17 mouse cellular contexts compared by ENCODE assay signal in genomic region chr5:133940841-133941240, GRCm38 (mm10).
DNase-seq lines count a peak whose midpoint lies in the region; ATAC-seq lines count a peak whose summit lies in the region.
"Had no signal": no experiment of that assay in that cellular context is flagged by ENCODE, and none has a peak within 500 bp of the region (broad histone marks: within the 10 kb centered on the region; RNA-seq: fewer than 3 reads in every experiment).

No protein-coding gene starts in this region.

- H3K36me3 ChIP-seq in forebrain, embryonic 15.5 days: no peaks in the 10 kb centered on the region
- no peaks in the 10 kb centered on the region for H3K36me3 ChIP-seq in forebrain, embryonic 12.5 days (replicated peaks)
- H3K36me3 ChIP-seq in midbrain, embryonic 16.5 days (ENCODE audit: control insufficient read depth, insufficient read depth, low read length): no peaks in the 10 kb centered on the region
- H3K36me3 ChIP-seq: heart, embryonic 15.5 days; hindbrain, embryonic 15.5 days; liver, embryonic 12.5 days had no signal

- no peaks in the 10 kb centered on the region for H3K27me3 ChIP-seq in forebrain, embryonic 15.5 days
- H3K27me3 ChIP-seq in forebrain, embryonic 12.5 days: no peaks in the 10 kb centered on the region
- no peaks in the 10 kb centered on the region for H3K27me3 ChIP-seq in midbrain, embryonic 16.5 days (ENCODE audit: control insufficient read depth, insufficient read depth, low read depth, low read length)
- H3K27me3 ChIP-seq: heart, embryonic 15.5 days; hindbrain, embryonic 15.5 days; liver, embryonic 12.5 days had no signal

- H3K9me3 ChIP-seq in forebrain, embryonic 15.5 days: no peaks in the 10 kb centered on the region
- H3K9me3 ChIP-seq in forebrain, embryonic 12.5 days: no peaks in the 10 kb centered on the region
- no peaks in the 10 kb centered on the region for H3K9me3 ChIP-seq in midbrain, embryonic 16.5 days (replicated peaks; ENCODE audit: control insufficient read depth, low read length, poor library complexity, severe bottlenecking)
- H3K9me3 ChIP-seq: heart, embryonic 15.5 days; hindbrain, embryonic 15.5 days; liver, embryonic 12.5 days had no signal

- 44% methylated on average over 3 of the region's 3 CpGs for WGBS in forebrain, embryonic 15.5 days
- 77% methylated on average over 3 of the region's 3 CpGs for WGBS in forebrain, embryonic 12.5 days
- 84% methylated on average over 3 of the region's 3 CpGs for WGBS in midbrain, embryonic 16.5 days

- H3K27ac ChIP-seq in forebrain, embryonic 15.5 days (replicated peaks): peak overlapping the region; percentile 78
- H3K27ac ChIP-seq in forebrain, embryonic 12.5 days: no peak overlapping the region
- no peak overlapping the region for H3K27ac ChIP-seq in midbrain, embryonic 16.5 days (ENCODE audit: low read length)
- H3K27ac ChIP-seq: heart, embryonic 15.5 days; hindbrain, embryonic 15.5 days; liver, embryonic 12.5 days had no signal

- DNase-seq in brain, embryonic 18.5 days (ENCODE audit: low read depth, low spot score): peak; percentile 72
- DNase-seq in cerebellum, postnatal 25 days: peak; percentile 79 to 86
- peak; percentile 19 for DNase-seq in right cerebral cortex, adult 18-20 months
- DNase-seq in kidney, postnatal 10 days: no peak
- no peak for DNase-seq in testis, postnatal 14 days (ENCODE audit: low spot score)
- DNase-seq: embryo, embryonic 11 days; gastrocnemius, postnatal 25 days; kidney, adult 9 months; thymus, adult 2 months had no signal

- no peak overlapping the region for H3K4me2 ChIP-seq in forebrain, embryonic 15.5 days (replicated peaks)
- no peak overlapping the region for H3K4me2 ChIP-seq in forebrain, embryonic 12.5 days
- H3K4me2 ChIP-seq in midbrain, embryonic 16.5 days (ENCODE audit: low read length): no peak overlapping the region
- H3K4me2 ChIP-seq: heart, embryonic 15.5 days; hindbrain, embryonic 15.5 days; liver, embryonic 12.5 days had no signal

- no peak overlapping the region for H3K4me3 ChIP-seq in forebrain, embryonic 15.5 days
- H3K4me3 ChIP-seq in forebrain, embryonic 12.5 days (replicated peaks): no peak overlapping the region
- H3K4me3 ChIP-seq in midbrain, embryonic 16.5 days (ENCODE audit: low read depth, low read length): no peak overlapping the region
- H3K4me3 ChIP-seq: erythroblast, embryonic 14.5 days; heart, embryonic 15.5 days; hindbrain, embryonic 15.5 days; liver, embryonic 12.5 days had no signal

- no peak overlapping the region for H3K9ac ChIP-seq in forebrain, embryonic 15.5 days (replicated peaks)
- H3K9ac ChIP-seq in forebrain, embryonic 12.5 days: no peak overlapping the region
- H3K9ac ChIP-seq in midbrain, embryonic 16.5 days (ENCODE audit: low read depth, low read length): no peak overlapping the region
- H3K9ac ChIP-seq: heart, embryonic 15.5 days; hindbrain, embryonic 15.5 days; liver, embryonic 12.5 days had no signal

- ATAC-seq in forebrain, embryonic 15.5 days (replicated peaks): peak; percentile 71
- ATAC-seq in forebrain, embryonic 12.5 days (ENCODE audit: low FRiP score): no peak
- ATAC-seq in midbrain, embryonic 16.5 days: no peak
- ATAC-seq: liver, embryonic 12.5 days; lung, postnatal 0 days had no signal

- peaks cover 28% of the 10 kb centered on the region for H3K4me1 ChIP-seq in forebrain, embryonic 15.5 days
- H3K4me1 ChIP-seq in forebrain, embryonic 12.5 days: peaks cover 15% of the 10 kb centered on the region
- peaks cover 5% of the 10 kb centered on the region; the same call in 1 of the 2 replicates for H3K4me1 ChIP-seq in midbrain, embryonic 16.5 days (ENCODE audit: control insufficient read depth, insufficient read depth, low read length)
- H3K4me1 ChIP-seq: heart, embryonic 15.5 days; hindbrain, embryonic 15.5 days; liver, embryonic 12.5 days had no signal

Comparison
In these comparisons a context has a peak if more than half of its experiments do, and no peak if none do; other contexts are left out.
1. DNase-seq: peak in brain, embryonic 18.5 days (single experiment), cerebellum, postnatal 25 days (2 of 2) and right cerebral cortex, adult 18-20 months (single experiment); none in kidney, postnatal 10 days (single experiment) and testis, postnatal 14 days (single experiment).